Mouse (Mus musculus) central nervous system, embryonic 11.5 days (tissue): ENCODE data around the gene Lnpk. TPM values are rescaled to one million over a fixed set of nuclear protein-coding genes. Genes with fewer than 3 reads are reported as not detected.

Experiments used
- polyA plus RNA-seq: library from polyadenylated mRNA; depleted of rRNA; stranded (reverse); fragments of >200 nt; gene quantifications from 2 replicates; pipeline ENCODE4 v1.2.3, GENCODE M21; 2012; rRNA removed

The Lnpk gene
- 27.6 and 32.6 TPM in 2 replicates for polyA plus RNA-seq

GRCm38 (mm10) chr2:74578843-74579489, at the start of gene Lnpk:
Gene Lnpk, minus strand, starts transcription at chr2:74579435.

Other genes with a start within 250 kb of the Lnpk start
- gene Evx2, start 80.1 kb upstream of the Lnpk start, polyA plus RNA-seq: 3.1 and 5.4 TPM in 2 replicates
- gene Hoxd13, start 88.9 kb upstream of the Lnpk start, polyA plus RNA-seq: 0.10 and 10.4 TPM in 2 replicates
- gene Hoxd12, start 95.6 kb upstream of the Lnpk start, polyA plus RNA-seq: 4.5 TPM in 1 of 2 replicates, not detected in the other
- gene Hoxd11, start 100.1 kb upstream of the Lnpk start, polyA plus RNA-seq: 7.1 TPM in 1 of 2 replicates, not detected in the other
- 0.12 and 10.9 TPM in 2 replicates for gene Hoxd10, start 112.5 kb upstream of the Lnpk start, polyA plus RNA-seq
- 0.04 and 7.3 TPM in 2 replicates for gene Hoxd9, start 118.3 kb upstream of the Lnpk start, polyA plus RNA-seq
- gene Hoxd8, start 125.2 kb upstream of the Lnpk start, polyA plus RNA-seq: 0.36 and 7.0 TPM in 2 replicates
- 0.66 and 38.3 TPM in 2 replicates for gene Hoxd3, start 132.5 kb upstream of the Lnpk start, polyA plus RNA-seq
- gene Hoxd4, start 132.5 kb upstream of the Lnpk start, polyA plus RNA-seq: 0.48 and 31.7 TPM in 2 replicates
- 0.13 and 20.0 TPM in 2 replicates for gene Gm28230, start 147.3 kb upstream of the Lnpk start, polyA plus RNA-seq
- 0.14 and 1.2 TPM in 2 replicates for gene Hoxd1, start 183.5 kb upstream of the Lnpk start, polyA plus RNA-seq
- 84.9 and 94.0 TPM in 2 replicates for gene Mtx2, start 246.4 kb upstream of the Lnpk start, polyA plus RNA-seq